ENCODE assay signal across 8 mouse cellular contexts in the genomic region with DNA sequence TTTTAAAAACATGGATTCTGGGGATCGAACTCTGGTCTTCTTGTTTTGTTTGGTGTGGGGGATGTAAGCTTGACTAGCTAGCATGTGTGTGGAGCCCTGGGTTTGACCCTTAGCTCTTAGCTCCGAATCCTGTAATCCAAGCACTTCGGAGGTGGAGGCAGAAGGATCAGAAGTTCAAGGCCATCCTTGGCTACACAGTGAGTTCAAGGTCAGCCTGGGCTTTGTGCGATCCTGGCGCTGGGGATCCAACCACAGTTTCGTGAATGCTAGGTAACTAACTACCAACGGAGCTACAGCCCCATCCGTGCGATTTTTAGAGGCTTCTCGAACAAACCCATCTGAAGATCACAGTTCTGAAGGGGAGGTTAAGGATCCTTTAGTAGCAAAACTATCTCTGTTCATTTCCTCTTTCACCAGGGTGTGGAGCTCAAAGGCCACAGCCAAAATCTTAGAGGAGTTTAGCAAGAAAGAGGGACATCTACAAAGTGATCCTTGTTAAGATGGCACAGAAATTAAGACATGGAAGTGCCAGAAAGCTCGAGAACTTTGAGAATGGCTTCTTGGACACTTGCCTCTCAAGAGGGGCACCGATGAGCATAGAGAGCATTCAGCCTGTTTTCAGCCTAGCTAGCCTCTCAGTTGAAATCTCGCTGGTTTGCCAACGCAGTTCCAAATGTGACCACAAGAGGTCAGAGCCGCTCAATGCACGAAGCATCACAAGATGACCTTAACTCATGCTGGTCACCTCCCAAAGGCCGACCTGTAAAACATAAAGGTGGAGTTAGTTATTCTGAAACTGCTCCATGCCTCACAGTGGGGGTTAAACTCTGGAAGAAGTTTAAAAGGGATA.
DNase-seq lines count a peak whose midpoint lies in the region; ATAC-seq lines count a peak whose summit lies in the region.

No protein-coding gene starts in this region.

- no peak overlapping the region for H3K9ac ChIP-seq in forebrain, embryonic 13.5 days
- H3K9ac ChIP-seq in liver, embryonic 16.5 days (ENCODE audit: low read depth, low read length): no peak overlapping the region
- H3K9ac ChIP-seq in neural tube, embryonic 12.5 days: no peak overlapping the region
- no peak overlapping the region for H3K9ac ChIP-seq in stomach, embryonic 16.5 days (ENCODE audit: low read length)

- H3K4me2 ChIP-seq in forebrain, embryonic 13.5 days: no peak overlapping the region
- no peak overlapping the region for H3K4me2 ChIP-seq in liver, embryonic 16.5 days (ENCODE audit: low read depth, low read length)
- H3K4me2 ChIP-seq in neural tube, embryonic 12.5 days (replicated peaks): no peak overlapping the region
- peak overlapping the region; percentile 23; the same call in 1 of the 2 replicates for H3K4me2 ChIP-seq in stomach, embryonic 16.5 days (ENCODE audit: low read depth, low read length)

- peak; percentile 22 for DNase-seq in brain, embryonic 18.5 days (ENCODE audit: low read depth, low spot score)
- peak; percentile 93 to 96 for DNase-seq in heart, postnatal 10 days
- peak; percentile 76 to 93 for DNase-seq in kidney, postnatal 36 days

- H3K4me1 ChIP-seq in forebrain, embryonic 13.5 days: no peaks in the 10 kb centered on the region
- H3K4me1 ChIP-seq in liver, embryonic 16.5 days (ENCODE audit: control insufficient read depth, low read depth, low read length): no peaks in the 10 kb centered on the region
- no peaks in the 10 kb centered on the region for H3K4me1 ChIP-seq in neural tube, embryonic 12.5 days
- no peaks in the 10 kb centered on the region for H3K4me1 ChIP-seq in stomach, embryonic 16.5 days (ENCODE audit: control insufficient read depth, insufficient read depth, low read length)

- no peak overlapping the region for H3K4me3 ChIP-seq in forebrain, embryonic 13.5 days
- H3K4me3 ChIP-seq in liver, embryonic 16.5 days (ENCODE audit: low read depth, low read length): no peak overlapping the region
- H3K4me3 ChIP-seq in neural tube, embryonic 12.5 days: no peak overlapping the region
- no peak overlapping the region for H3K4me3 ChIP-seq in stomach, embryonic 16.5 days (replicated peaks; ENCODE audit: low read length)

- intact Hi-C loops in heart, postnatal 10 days (cut with DNase I): loop anchor here (1.0 to 5.0 kb wide), 3 partner anchors 74 to 351 kb away; partner anchors contain the start of gene Lyst

- H3K27me3 ChIP-seq in forebrain, embryonic 13.5 days: no peaks in the 10 kb centered on the region
- H3K27me3 ChIP-seq in liver, embryonic 16.5 days (ENCODE audit: control insufficient read depth, insufficient read depth, low read depth, low read length): no peaks in the 10 kb centered on the region
- no peaks in the 10 kb centered on the region for H3K27me3 ChIP-seq in neural tube, embryonic 12.5 days (replicated peaks)
- no peaks in the 10 kb centered on the region for H3K27me3 ChIP-seq in stomach, embryonic 16.5 days (ENCODE audit: control insufficient read depth, insufficient read depth, low read length)

- H3K36me3 ChIP-seq in forebrain, embryonic 13.5 days (ENCODE audit: poor library complexity, severe bottlenecking): no peaks in the 10 kb centered on the region
- H3K36me3 ChIP-seq in liver, embryonic 16.5 days (ENCODE audit: control insufficient read depth, insufficient read depth): no peaks in the 10 kb centered on the region
- no peaks in the 10 kb centered on the region for H3K36me3 ChIP-seq in neural tube, embryonic 12.5 days
- H3K36me3 ChIP-seq in stomach, embryonic 16.5 days (ENCODE audit: control insufficient read depth, insufficient read depth, low read length): no peaks in the 10 kb centered on the region

- ATAC-seq in CD4-positive, CD25-positive, alpha-beta regulatory T cell, adult 4 months: peak; percentile 83
- peak; percentile 82 for ATAC-seq in forebrain, embryonic 13.5 days
- peak; percentile 62 for ATAC-seq in liver, embryonic 16.5 days (ENCODE audit: low read depth)
- ATAC-seq in neural tube, embryonic 12.5 days (ENCODE audit: low FRiP score, low read depth): peak; percentile 61
- peak; percentile 38; the same call in 1 of the 2 replicates for ATAC-seq in stomach, embryonic 16.5 days (ENCODE audit: insufficient read depth, low FRiP score)

- H3K27ac ChIP-seq in forebrain, embryonic 13.5 days: no peak overlapping the region
- H3K27ac ChIP-seq in liver, embryonic 16.5 days (ENCODE audit: low read length): no peak overlapping the region
- H3K27ac ChIP-seq in neural tube, embryonic 12.5 days: no peak overlapping the region
- H3K27ac ChIP-seq in stomach, embryonic 16.5 days (ENCODE audit: low read length): no peak overlapping the region

- H3K9me3 ChIP-seq in forebrain, embryonic 13.5 days (replicated peaks): no peaks in the 10 kb centered on the region
- H3K9me3 ChIP-seq in liver, embryonic 16.5 days (replicated peaks; ENCODE audit: control insufficient read depth, low read length): no peaks in the 10 kb centered on the region
- H3K9me3 ChIP-seq in neural tube, embryonic 12.5 days: no peaks in the 10 kb centered on the region
- H3K9me3 ChIP-seq in stomach, embryonic 16.5 days (replicated peaks; ENCODE audit: control insufficient read depth, low read length): no peaks in the 10 kb centered on the region

- WGBS in forebrain, embryonic 13.5 days: 50% methylated on average over 17 of the region's 17 CpGs
- WGBS in liver, embryonic 16.5 days (ENCODE audit: insufficient replicate concordance): 33% methylated on average over 17 of the region's 17 CpGs
- WGBS in neural tube, embryonic 12.5 days: 50% methylated on average over 17 of the region's 17 CpGs
- 40% methylated on average over 17 of the region's 17 CpGs for WGBS in stomach, embryonic 16.5 days

Comparison
In these comparisons a context has a peak if more than half of its experiments do, and no peak if none do; other contexts are left out.
1. DNase-seq: peak in every context shown above with its lines; median percentile 94 in heart, postnatal 10 days; 84 in kidney, postnatal 36 days; 22 in brain, embryonic 18.5 days.